In the genomic region with DNA sequence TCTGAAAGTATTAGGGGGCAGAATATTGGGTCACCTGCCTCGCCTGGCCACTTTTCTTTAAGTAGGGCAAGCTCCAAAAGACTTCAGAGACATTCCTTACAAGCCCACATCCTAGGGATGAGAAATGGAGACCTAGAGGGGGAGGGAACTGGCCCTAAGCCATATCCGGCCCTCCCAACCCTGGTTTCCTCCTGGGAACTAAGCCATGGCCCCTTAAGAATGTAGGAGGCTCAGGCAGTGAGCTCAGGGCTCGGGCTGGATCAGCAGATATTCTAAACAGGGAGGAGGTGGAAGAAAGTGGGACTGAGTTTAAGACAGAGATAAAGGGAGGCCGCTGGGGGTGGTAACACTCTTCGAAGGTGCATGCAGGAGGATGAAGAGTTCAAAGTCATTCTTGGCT, we compare ENCODE assay signal across 10 mouse cellular contexts. TPM values are rescaled to one million over a fixed set of nuclear protein-coding genes. Genes with fewer than 3 reads are reported as not detected.
DNase-seq lines count a peak whose midpoint lies in the region; TF ChIP-seq lines count a peak whose summit lies in the region.
"Had no signal": no experiment of that assay in that cellular context is flagged by ENCODE, and none has a peak within 500 bp of the region (broad histone marks: within the 10 kb centered on the region; RNA-seq: fewer than 3 reads in every experiment).

No protein-coding gene starts in this region.

- H3K4me1 ChIP-seq in heart, embryonic 10.5 days: peaks cover 10% of the 10 kb centered on the region; the same call in 1 of the 2 replicates
- peaks cover 5% of the 10 kb centered on the region; the same call in 1 of the 2 replicates for H3K4me1 ChIP-seq in kidney, adult 2 months (ENCODE audit: control insufficient read depth, insufficient read depth, low read length)

- H3K9me3 ChIP-seq in heart, embryonic 10.5 days: no peaks in the 10 kb centered on the region

- DNase-seq in heart, adult 18-20 months: peak; percentile 59 to 81
- no peak for DNase-seq in heart, embryonic 10.5 days (ENCODE audit: low spot score)
- DNase-seq in adrenal gland, postnatal 36 days: peak; percentile 64 to 73
- DNase-seq in kidney, adult 2 months: peak; percentile 90
- DNase-seq in lung, postnatal 25 days (ENCODE audit: low spot score): peak; percentile 78
- DNase-seq in urinary bladder, adult 18-20 months (ENCODE audit: low spot score in 2 of 2): no peak
- DNase-seq in embryo, embryonic 10.5 days (ENCODE audit: low spot score): no peak
- no peak for DNase-seq in frontal cortex, adult 2 months (ENCODE audit: extremely low spot score in 1 of 2, low spot score in 1 of 2)

- no peak overlapping the region for H3K27ac ChIP-seq in heart, embryonic 10.5 days
- H3K27ac ChIP-seq in kidney, adult 2 months (ENCODE audit: insufficient read depth, low read depth, low read length): peak overlapping the region; percentile 41
- H3K27ac ChIP-seq: macrophage had no signal

- no peaks in the 10 kb centered on the region for H3K27me3 ChIP-seq in heart, embryonic 10.5 days (ENCODE audit: insufficient read depth, poor library complexity, severe bottlenecking)
- H3K27me3 ChIP-seq in kidney, adult 2 months (replicated peaks; ENCODE audit: control insufficient read depth, insufficient read depth, low read length): no peaks in the 10 kb centered on the region

- no peak overlapping the region for H3K4me3 ChIP-seq in heart, embryonic 10.5 days
- H3K4me3 ChIP-seq in kidney, adult 2 months (ENCODE audit: insufficient read depth, low read depth, low read length): no peak overlapping the region

- H3K36me3 ChIP-seq in heart, embryonic 10.5 days: no peaks in the 10 kb centered on the region
- H3K36me3 ChIP-seq in kidney, adult 2 months (ENCODE audit: control insufficient read depth, insufficient read depth, low read length): no peaks in the 10 kb centered on the region

- WGBS in heart, embryonic 10.5 days: 46% methylated on average over 5 of the region's 5 CpGs
- WGBS in kidney, adult 2 months: 45% methylated on average over 5 of the region's 5 CpGs

- TF ChIP-seq POLR2A in kidney, adult 2 months (IDR thresholded peaks at IDR 0.05; ENCODE audit: low read depth, low read length): no peak

- TF ChIP-seq CTCF in kidney, adult 2 months (conservative IDR thresholded peaks at IDR 0.05; ENCODE audit: insufficient read depth, insufficient read length, low read depth, low read length): no peak

RNA-seq across cellular contexts. Expression of a gene that starts 39.9 kb away (rescaled TPM):
- 10 to 100 TPM; 32.0 to 37.8 TPM for total RNA-seq in heart, adult 18-20 months (2021)
- 5.3 and 6.4 TPM in 2 replicates for polyA plus RNA-seq in heart, embryonic 10.5 days (2016; fragmentation: Nextera tagmentation; extraction: Ambion mirVana)
- total RNA-seq in adrenal gland, postnatal 36 days (2021): 10 to 100 TPM; 20.8 to 23.1 TPM
- 23.0 and 25.2 TPM in 2 replicates for polyA plus RNA-seq in kidney, adult 2 months (2012; rRNA removed)
- 202 and 212 TPM in 2 replicates for polyA plus RNA-seq in frontal cortex, adult 2 months (2012; rRNA removed)

RNA-seq across cellular contexts. Expression of a gene that starts 44.5 kb away (rescaled TPM):
- 1 to 10 TPM; 3.9 to 5.1 TPM for total RNA-seq in heart, adult 18-20 months (2021)
- 0.33 TPM in 1 of 2 replicates, not detected in the other for polyA plus RNA-seq in heart, embryonic 10.5 days (2016; fragmentation: Nextera tagmentation; extraction: Ambion mirVana)
- total RNA-seq in adrenal gland, postnatal 36 days (2021): 10 to 100 TPM; 19.6 to 51.0 TPM
- polyA plus RNA-seq in kidney, adult 2 months (2012; rRNA removed): 21.8 and 26.3 TPM in 2 replicates
- polyA plus RNA-seq in frontal cortex, adult 2 months (2012; rRNA removed): 110 and 119 TPM in 2 replicates
- total RNA-seq: hematopoietic stem cell, adult 5-6 weeks had no signal
- polyA plus RNA-seq: macrophage had no signal

Comparison
In these comparisons a context has a peak if more than half of its experiments do, and no peak if none do; other contexts are left out.
1. DNase-seq: peak in heart, adult 18-20 months (2 of 2), adrenal gland, postnatal 36 days (2 of 2), kidney, adult 2 months (single experiment) and lung, postnatal 25 days (single experiment); none in heart, embryonic 10.5 days (single experiment), urinary bladder, adult 18-20 months (0 of 2), embryo, embryonic 10.5 days (single experiment) and frontal cortex, adult 2 months (0 of 2).
2. RNA of a gene that starts 44.5 kb away (polyA plus RNA-seq): 110 to 119 TPM in frontal cortex, adult 2 months and 21.8 to 26.3 TPM in kidney, adult 2 months; 0.33 TPM in heart, embryonic 10.5 days; every median in the first group is over 10 times any median in the second.